Mouse (Mus musculus): ENCODE results near the gene Lta. TPM values are rescaled to one million over a fixed set of nuclear protein-coding genes. Genes with fewer than 3 reads are reported as not detected.

Lta gene
- polyA plus RNA-seq (2014; fragmentation: Nextera tagmentation; extraction: Ambion mirVana) = 0.26 TPM in 1 of 2 replicates, not detected in the other

- Histone ChIP-seq H3K9ac (no peak within 1 kb of the TSS; the same call in 1 of the 2 replicates), H3K9me3 (ENCODE audit: low read depth, low read length) (no peaks in the 10 kb centered on the region), H3K27ac (ENCODE audit: low read depth) (no peak within 1 kb of the TSS), H3K36me3 (ENCODE audit: insufficient read depth) (no peaks in the 10 kb centered on the region), H3K4me1 (ENCODE audit: insufficient read depth) (no peaks in the 10 kb centered on the region), H3K27me3 (ENCODE audit: insufficient read depth, low read length) (peaks cover 21% of the 10 kb centered on the region), H3K4me3 (ENCODE audit: low read depth, low read length) (no peak within 1 kb of the TSS), H3K4me2 (no peak within 1 kb of the TSS)
- ATAC-seq (ENCODE audit: insufficient read depth) (no peak), DNase-seq (no peak)
- TF ChIP-seq CTCF (IDR thresholded peaks at IDR 0.05; ENCODE audit: low read depth) = no peak
- WGBS = 22% methylated on average over 20 of the region's 20 CpGs
These were observed at the start of gene Lta for GRCm38 (mm10) chr17:35204494-35205379. Lta (minus strand) TSS chr17:35205351.

DNA sequence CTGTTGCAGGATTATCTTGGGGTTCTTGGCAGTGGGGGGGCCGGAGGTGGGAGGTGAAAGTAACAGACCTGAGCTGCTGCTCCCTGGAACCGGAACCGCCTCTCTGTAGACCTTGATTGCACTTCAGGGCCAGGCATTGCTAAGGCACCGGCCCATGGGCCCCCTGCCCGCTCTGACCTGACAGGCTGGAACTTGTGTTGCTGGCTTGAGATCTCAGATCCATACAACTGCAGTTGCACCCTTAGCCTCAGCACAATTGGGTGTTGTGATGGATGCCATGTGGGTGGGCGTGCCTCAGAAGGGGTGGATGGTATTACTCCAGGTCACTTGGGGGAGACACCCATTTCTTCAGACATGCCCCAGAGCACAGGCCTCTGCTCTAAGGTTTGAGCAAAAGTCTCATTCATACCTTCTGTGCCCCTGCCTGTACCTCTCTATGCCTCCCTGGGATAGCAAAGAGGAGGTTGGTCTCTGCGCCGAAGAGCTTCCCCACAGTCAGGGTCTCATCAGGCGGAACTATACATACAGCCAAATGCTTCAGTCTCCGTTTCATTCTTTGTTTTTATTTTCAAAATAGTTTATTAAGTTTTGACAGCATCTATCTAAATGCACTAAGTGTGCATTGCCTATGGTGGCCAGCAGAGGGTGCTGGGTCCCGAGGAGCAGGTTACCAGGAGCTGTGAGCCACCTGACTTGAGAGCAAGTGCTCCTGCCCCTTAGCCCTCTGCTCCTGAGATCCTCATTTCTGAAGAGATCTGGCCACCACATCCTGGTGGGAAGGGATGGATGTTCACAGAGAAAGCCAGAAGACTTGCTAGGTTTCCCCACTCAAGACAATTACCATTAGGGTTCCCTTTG, 49.3 kb upstream of the Lta start:
- Histone ChIP-seq H3K27ac (ENCODE audit: low read depth) (no peak overlapping the region), H3K4me2 (no peak overlapping the region), H3K9ac (no peak overlapping the region), H3K9me3 (ENCODE audit: low read depth, low read length) (no peaks in the 10 kb centered on the region), H3K27me3 (ENCODE audit: insufficient read depth, low read length) (no peaks in the 10 kb centered on the region), H3K4me1 (ENCODE audit: insufficient read depth) (no peaks in the 10 kb centered on the region), H3K4me3 (ENCODE audit: low read depth, low read length) (no peak overlapping the region), H3K36me3 (ENCODE audit: insufficient read depth) (peaks cover 49% of the 10 kb centered on the region)
- 55% methylated on average over 11 of the region's 11 CpGs for WGBS
- DNase-seq = peak; percentile 70
- peak; percentile 29 for ATAC-seq (ENCODE audit: insufficient read depth)
- peak; percentile 79 for TF ChIP-seq CTCF (IDR thresholded peaks at IDR 0.05; ENCODE audit: low read depth)

DNA sequence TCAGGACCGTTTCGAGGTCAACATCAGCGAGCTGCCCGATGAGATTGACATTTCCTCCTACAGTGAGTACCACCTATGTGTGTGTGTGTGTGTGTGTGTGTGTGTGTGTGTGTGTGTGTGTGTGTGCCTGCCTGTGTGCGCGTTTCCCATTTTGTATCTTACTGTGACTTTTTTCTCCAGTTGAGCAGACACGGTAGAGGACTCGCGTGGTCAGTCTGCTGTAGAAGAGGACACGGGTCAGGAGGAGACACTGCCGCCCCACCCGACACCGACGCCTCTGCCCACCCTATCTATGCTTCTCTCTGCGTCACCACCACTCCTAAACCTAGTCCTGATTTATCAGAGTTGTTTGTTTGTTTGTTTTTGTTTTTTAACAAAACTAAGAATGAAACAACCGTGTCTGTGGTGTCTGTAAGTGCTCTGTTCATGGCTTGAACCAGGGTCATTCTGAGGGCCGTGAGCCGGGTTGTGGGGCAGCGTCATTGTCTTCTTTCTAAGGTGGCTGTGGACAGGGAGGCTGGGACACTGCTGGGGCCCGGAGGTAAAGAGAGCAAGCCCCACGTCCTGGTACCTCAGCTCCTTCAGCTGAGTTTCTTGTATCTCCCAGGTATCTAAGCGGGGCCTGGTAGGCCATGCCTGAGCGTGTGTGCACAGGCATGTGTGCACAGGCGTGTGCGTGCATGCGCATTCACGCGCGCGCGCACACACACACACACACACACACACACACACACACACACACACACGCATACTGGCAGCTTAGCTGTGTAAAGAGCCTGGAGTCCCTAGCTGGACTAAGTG, 48.3 kb upstream of the Lta start:
- Histone ChIP-seq H3K4me1 (ENCODE audit: insufficient read depth) (no peaks in the 10 kb centered on the region), H3K27ac (ENCODE audit: low read depth) (no peak overlapping the region), H3K4me2 (no peak overlapping the region), H3K36me3 (ENCODE audit: insufficient read depth) (peaks cover 59% of the 10 kb centered on the region), H3K27me3 (ENCODE audit: insufficient read depth, low read length) (no peaks in the 10 kb centered on the region), H3K9ac (no peak overlapping the region), H3K9me3 (ENCODE audit: low read depth, low read length) (no peaks in the 10 kb centered on the region), H3K4me3 (ENCODE audit: low read depth, low read length) (no peak overlapping the region)
- DNase-seq (no peak), ATAC-seq (ENCODE audit: insufficient read depth) (0 out of 2 replicates have a peak, but pooled peaks have one; percentile 9)
- WGBS = 81% methylated on average over 32 of the region's 32 CpGs
- TF ChIP-seq CTCF (IDR thresholded peaks at IDR 0.05; ENCODE audit: low read depth) = no peak

- 78% methylated on average over 18 of the region's 18 CpGs for WGBS
- H3K9me3 ChIP-seq (ENCODE audit: low read depth, low read length) = no peaks in the 10 kb centered on the region
- no peak for DNase-seq
- no peaks in the 10 kb centered on the region for H3K27me3 ChIP-seq (ENCODE audit: insufficient read depth, low read length)
- peaks cover 66% of the 10 kb centered on the region for H3K36me3 ChIP-seq (ENCODE audit: insufficient read depth)
- no peak for TF ChIP-seq CTCF (IDR thresholded peaks at IDR 0.05; ENCODE audit: low read depth)
- H3K9ac ChIP-seq = no peak overlapping the region
- H3K4me2 ChIP-seq = no peak overlapping the region
- H3K4me3 ChIP-seq (ENCODE audit: low read depth, low read length) = no peak overlapping the region
- no peak for ATAC-seq (ENCODE audit: insufficient read depth)
- H3K4me1 ChIP-seq (ENCODE audit: insufficient read depth) = no peaks in the 10 kb centered on the region
- H3K27ac ChIP-seq (ENCODE audit: low read depth) = no peak overlapping the region
These were observed 47.6 kb upstream of the Lta start for GRCm38 (mm10) chr17:35252619-35253292.

GRCm38 (mm10) chr17:35251981-35252380, 46.8 kb upstream of the Lta start:
- Histone ChIP-seq H3K27me3 (ENCODE audit: insufficient read depth, low read length) (no peaks in the 10 kb centered on the region), H3K9me3 (ENCODE audit: low read depth, low read length) (no peaks in the 10 kb centered on the region), H3K4me1 (ENCODE audit: insufficient read depth) (no peaks in the 10 kb centered on the region), H3K4me2 (no peak overlapping the region), H3K36me3 (ENCODE audit: insufficient read depth) (peaks cover 74% of the 10 kb centered on the region), H3K4me3 (ENCODE audit: low read depth, low read length) (no peak overlapping the region), H3K9ac (no peak overlapping the region), H3K27ac (ENCODE audit: low read depth) (no peak overlapping the region)
- 77% methylated on average over 5 of the region's 5 CpGs for WGBS
- DNase-seq (no peak), ATAC-seq (ENCODE audit: insufficient read depth) (no peak)
- no peak for TF ChIP-seq CTCF (IDR thresholded peaks at IDR 0.05; ENCODE audit: low read depth)

GRCm38 (mm10) chr17:35251162-35251719, 46.1 kb upstream of the Lta start:
- Histone ChIP-seq H3K4me2 (no peak overlapping the region), H3K36me3 (ENCODE audit: insufficient read depth) (peaks cover 81% of the 10 kb centered on the region), H3K9me3 (ENCODE audit: low read depth, low read length) (no peaks in the 10 kb centered on the region), H3K27ac (ENCODE audit: low read depth) (no peak overlapping the region), H3K4me1 (ENCODE audit: insufficient read depth) (no peaks in the 10 kb centered on the region), H3K27me3 (ENCODE audit: insufficient read depth, low read length) (no peaks in the 10 kb centered on the region), H3K9ac (no peak overlapping the region), H3K4me3 (ENCODE audit: low read depth, low read length) (no peak overlapping the region)
- WGBS = 65% methylated on average over 15 of the region's 15 CpGs
- DNase-seq (peak; percentile 38), ATAC-seq (ENCODE audit: insufficient read depth) (no peak; the same call in 1 of the 2 replicates)
- no peak for TF ChIP-seq CTCF (IDR thresholded peaks at IDR 0.05; ENCODE audit: low read depth)
